Mouse (Mus musculus) spleen, postnatal 4 days (tissue): ENCODE measurements around the gene Kifc3.
A peak's percentile ranks its signal among the peaks of the same experiment; 100 is the strongest.

Source experiments
- DNase-seq, 2 experiments: peaks; one replicate each; pipeline ENCODE4 v3.0.0; 2022; ENCODE audit warnings: low spot score in 2 of 2

Kifc3 gene

GRCm38 (mm10) chr8:95156108-95156507 lies 46.5 kb downstream of the Kifc3 start:
- no peak for DNase-seq

GRCm38 (mm10) chr8:95155361-95155760 lies 47.3 kb downstream of the Kifc3 start:
- DNase-seq = no peak

GRCm38 (mm10) chr8:95154654-95155053 lies 48.0 kb downstream of the Kifc3 start:
- no peak for DNase-seq

GRCm38 (mm10) chr8:95154056-95154455 lies 48.6 kb downstream of the Kifc3 start:
- DNase-seq = no peak

GRCm38 (mm10) chr8:95150608-95151007 lies 52.0 kb downstream of the Kifc3 start:
- no peak for DNase-seq

GRCm38 (mm10) chr8:95149426-95149825 lies 53.2 kb downstream of the Kifc3 start:
- DNase-seq = no peak

GRCm38 (mm10) chr8:95146846-95147245 lies 55.8 kb downstream of the Kifc3 start:
- DNase-seq = no peak

GRCm38 (mm10) chr8:95146044-95146745 lies 56.4 kb downstream of the Kifc3 start:
- DNase-seq = no peak

GRCm38 (mm10) chr8:95144631-95145015 lies 58.0 kb downstream of the Kifc3 start:
- no peak for DNase-seq

- no peak for DNase-seq
Observed at GRCm38 (mm10) chr8:95143805-95144630, 58.6 kb downstream of the Kifc3 start.

- no peak for DNase-seq
Observed at GRCm38 (mm10) chr8:95142985-95143804, 59.4 kb downstream of the Kifc3 start.

GRCm38 (mm10) chr8:95142075-95142831 lies 60.4 kb downstream of the Kifc3 start:
- DNase-seq = peak in 1 of 2 experiments; percentile 39

GRCm38 (mm10) chr8:95141469-95142074 lies 61.0 kb downstream of the Kifc3 start:
- DNase-seq = no peak

- no peak for DNase-seq
Observed at GRCm38 (mm10) chr8:95141026-95141425, 61.6 kb downstream of the Kifc3 start.

GRCm38 (mm10) chr8:95140555-95140954 lies 62.1 kb downstream of the Kifc3 start:
- DNase-seq = no peak

- no peak for DNase-seq
Observed at GRCm38 (mm10) chr8:95139051-95139365, 63.6 kb downstream of the Kifc3 start.

- no peak for DNase-seq
Observed at GRCm38 (mm10) chr8:95138341-95139050, 64.1 kb downstream of the Kifc3 start.

GRCm38 (mm10) chr8:95137641-95138098 lies 64.9 kb downstream of the Kifc3 start:
- DNase-seq = no peak

GRCm38 (mm10) chr8:95137201-95137600 lies 65.4 kb downstream of the Kifc3 start:
- no peak for DNase-seq

- no peak for DNase-seq
Observed at GRCm38 (mm10) chr8:95136218-95136617, 66.4 kb downstream of the Kifc3 start.
